Mouse (Mus musculus) lung, adult 2 months (tissue): ENCODE measurements at regions not wholly inside any gene's neighbourhood (a gene's known extent, or its start where the extent isn't known, plus 50 kb on each side); places are given as distances from the start of the nearest gene placed in this dataset.

Experiments used
- CTCF ChIP-seq: fragments of 200-500 bp; IDR thresholded peaks from 2 replicates; pipeline ENCODE4 v1.5.1; 2011; ENCODE audit warnings: mild to moderate bottlenecking, low read length, control low read depth; ENCODE audit not compliant: insufficient read depth
- POLR2A ChIP-seq: fragments of 200-500 bp; IDR thresholded peaks from 2 replicates; pipeline ENCODE4 v1.6.1; 2011; ENCODE audit warnings: low read depth, mild to moderate bottlenecking, control low read depth, low read length, borderline replicate concordance; ENCODE audit errors: extremely low read depth

- TF ChIP-seq POLR2A (no peak), CTCF (peak; percentile 65)
Observed at GRCm38 (mm10) chr5:118879808-118880478, 319.5 kb downstream of the Med13l start.
